Mouse (Mus musculus) Muller cell, postnatal 12 days (primary cell): ENCODE measurements around the gene Kif16b.
"Not testable (repeated sequence)": the region's sequence is repeated elsewhere in the genome, so short reads cannot be mapped to it uniquely, and the experiment has no call there.

ENCODE experiments used
- DNase-seq: peaks from one replicate; pipeline ENCODE4 v3.0.0-alpha.2; 2015; ENCODE audit errors: inconsistent ontology term

Kif16b gene

DNA sequence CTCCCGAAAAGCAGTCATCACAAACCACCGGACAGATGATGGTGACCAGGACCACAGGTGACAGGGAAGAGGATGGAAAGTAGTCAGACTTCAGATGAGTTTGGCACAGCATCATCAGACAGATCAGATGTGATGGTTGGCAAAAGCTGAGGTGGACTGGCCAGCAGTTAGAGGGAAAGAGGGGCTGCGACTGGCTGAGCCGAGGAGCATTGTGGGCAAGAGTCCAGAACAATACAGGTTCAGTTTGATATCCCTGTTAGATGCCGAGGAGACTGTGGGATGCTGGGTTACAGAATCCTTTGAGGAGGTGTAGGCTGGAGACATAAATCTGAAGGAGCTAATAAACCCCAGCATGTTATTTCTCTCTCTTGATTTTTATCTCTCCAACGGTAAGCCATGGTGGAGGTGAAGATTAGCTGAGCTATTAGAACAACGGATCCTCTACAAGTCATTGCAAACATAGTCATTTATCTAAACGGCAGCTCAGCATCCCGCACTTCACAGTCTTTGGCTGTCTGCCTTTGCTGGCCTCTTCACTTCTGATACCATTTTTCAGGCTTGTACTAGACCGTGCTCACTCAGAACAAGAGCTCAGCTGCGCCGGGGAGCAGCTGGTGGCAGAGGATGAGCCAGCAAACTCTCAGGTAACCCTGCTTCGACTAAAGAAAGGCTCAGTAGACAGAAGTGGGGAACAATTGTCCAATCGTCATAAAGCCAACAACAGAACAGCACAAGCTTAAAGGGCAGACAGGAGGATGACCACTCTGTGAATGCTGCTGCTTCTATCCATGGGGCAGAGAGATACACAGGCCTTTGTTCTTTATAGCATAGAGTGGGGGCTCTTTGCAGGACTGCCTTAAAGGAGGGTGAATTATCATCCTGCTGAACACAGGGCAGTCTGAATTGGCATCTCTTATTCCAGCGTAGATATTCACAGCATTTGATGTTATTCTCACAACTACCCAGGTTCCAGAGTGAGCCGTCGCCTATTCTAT lies 304.9 kb downstream of the Kif16b start:
- DNase-seq = no peak

DNA sequence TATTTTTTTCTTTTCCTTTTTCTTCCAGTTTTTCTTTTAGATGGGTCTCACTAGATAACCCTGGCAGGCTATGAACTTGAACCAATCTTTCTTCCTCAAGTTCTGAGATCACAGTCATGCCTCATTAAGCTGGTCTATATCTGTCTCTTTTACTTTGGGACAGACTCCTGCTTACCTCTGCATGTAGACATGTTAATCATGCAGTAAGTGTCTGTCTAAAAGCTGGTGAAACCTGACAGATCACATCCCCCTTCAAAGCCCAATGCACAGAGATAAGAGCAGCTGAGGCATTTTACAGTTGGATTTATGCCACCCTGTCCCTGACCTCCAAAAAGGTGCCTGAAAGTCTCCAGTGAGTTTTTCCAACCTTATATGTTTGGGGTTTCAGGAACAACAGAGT lies 310.4 kb downstream of the Kif16b start:
- no peak for DNase-seq

DNA sequence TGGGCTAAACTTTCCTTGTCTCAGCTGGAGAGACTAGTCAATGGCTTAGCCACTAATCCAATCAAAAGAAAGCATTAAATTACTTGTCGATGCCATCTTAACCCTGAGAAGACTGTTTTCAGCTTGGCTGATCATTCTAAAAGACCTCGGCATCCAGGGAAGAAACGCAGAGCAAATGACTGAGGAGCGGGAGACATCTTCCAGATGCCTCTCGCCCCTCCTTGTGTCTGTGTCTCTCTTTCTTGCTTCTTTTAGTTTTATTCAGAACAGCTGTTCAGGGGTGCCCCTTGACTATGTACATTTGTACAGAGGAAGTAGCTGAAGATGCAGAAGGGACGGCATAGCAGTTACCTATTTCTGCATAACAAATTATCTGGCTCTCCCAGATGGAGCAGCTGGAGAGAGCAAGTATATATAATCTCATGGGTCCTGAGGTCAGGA lies 311.0 kb downstream of the Kif16b start:
- no peak for DNase-seq

DNA sequence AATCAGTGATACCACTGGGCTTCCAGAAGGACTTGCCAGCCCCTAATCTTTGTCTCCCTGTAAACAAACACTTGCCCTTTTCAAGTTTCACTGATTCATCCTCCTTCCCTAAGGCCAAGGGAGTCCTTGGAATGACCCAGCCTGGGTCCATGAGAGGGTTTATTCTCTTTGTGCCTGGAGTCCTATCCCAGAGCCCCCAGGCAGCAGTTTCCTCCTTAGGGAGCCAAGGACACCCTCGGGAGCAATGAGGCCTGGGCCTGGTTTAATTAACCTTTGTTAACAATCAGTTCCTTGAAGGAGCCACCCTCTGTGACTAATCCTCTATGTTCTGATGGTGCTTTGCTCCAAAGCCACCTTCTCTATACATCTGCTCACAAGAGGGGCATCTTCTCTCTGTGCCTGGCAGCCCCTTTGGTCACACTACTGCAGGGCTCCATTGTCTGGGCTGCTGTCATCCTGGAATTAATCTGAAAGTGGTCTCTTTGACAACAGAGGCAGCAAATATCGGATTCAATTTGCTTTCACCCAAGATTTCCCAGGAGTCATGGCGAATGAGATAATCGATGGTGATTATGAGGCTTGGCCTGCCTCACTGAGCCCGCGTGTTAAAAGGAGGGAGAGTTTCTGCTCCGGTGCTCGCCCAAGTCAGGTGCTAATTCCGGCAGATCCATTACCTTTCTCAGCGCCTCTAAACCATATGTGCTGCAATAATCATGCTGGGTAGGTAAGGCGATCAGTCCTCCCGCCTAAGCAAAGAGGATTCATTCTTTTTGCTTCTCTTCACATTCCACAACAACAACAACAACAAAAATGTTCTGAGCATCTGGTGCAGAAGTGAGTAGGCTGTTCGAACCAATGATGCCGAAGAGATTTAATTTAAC lies 311.7 kb downstream of the Kif16b start:
- no peak for DNase-seq

DNA sequence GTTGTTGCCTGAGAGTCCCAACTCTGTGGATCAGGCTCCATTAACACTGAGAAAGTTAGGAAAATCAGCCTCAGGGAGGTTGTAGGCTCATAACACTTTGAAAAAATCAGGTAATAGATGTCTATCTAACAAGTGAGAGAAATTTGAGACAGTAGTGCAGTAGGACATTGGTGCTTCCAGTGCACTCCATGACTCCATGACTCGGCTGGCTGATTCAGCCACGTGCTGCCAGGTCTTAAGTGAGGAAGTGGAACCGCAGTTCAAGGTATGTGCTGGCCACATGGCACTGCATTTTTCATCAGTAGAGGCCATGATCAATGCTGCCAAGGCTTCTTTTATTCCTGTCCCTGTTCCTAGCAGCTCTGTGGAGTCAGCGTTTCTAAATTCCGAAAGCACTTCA lies 315.5 kb downstream of the Kif16b start:
- DNase-seq = no peak

DNA sequence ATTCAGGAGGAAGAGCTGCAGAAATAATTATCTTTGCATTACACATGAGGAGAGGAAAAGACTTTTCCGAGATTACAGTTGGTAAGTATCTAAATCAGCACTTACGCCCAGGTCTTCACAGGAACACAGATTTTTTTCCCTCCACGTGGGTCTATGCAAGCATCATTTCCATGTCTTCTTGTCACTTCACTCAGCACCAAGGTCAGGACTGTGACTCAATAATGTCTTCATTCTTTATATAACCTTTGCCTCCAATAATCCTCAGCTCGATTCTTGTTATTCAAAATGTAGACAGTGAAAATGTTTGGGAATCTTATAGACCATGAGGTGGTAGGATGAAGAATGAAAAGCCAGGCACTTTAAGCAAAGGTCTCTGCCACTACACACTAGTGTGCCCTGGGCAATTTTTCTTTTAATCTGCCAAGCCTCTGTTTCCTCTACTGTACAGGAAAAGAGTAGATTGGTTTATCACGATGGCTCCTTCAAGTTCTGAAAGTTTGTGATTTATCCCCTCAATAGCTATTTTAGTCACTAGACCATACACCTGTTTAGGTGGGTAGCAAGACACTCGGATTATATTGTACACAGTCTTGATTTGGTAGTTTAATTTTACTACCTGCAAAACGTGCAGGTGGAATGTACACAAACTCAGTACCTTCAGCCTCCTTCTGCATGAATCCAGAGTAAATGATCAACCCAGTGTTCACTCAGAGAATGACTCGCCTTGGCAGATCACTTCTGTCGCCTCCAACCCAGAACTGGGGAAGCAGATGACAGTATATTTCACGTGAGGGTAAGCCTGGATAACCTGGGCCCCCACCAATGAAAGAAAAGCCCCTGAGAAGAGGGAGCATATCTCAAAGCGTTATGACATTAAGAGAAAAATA lies 316.2 kb downstream of the Kif16b start:
- DNase-seq = no peak

DNA sequence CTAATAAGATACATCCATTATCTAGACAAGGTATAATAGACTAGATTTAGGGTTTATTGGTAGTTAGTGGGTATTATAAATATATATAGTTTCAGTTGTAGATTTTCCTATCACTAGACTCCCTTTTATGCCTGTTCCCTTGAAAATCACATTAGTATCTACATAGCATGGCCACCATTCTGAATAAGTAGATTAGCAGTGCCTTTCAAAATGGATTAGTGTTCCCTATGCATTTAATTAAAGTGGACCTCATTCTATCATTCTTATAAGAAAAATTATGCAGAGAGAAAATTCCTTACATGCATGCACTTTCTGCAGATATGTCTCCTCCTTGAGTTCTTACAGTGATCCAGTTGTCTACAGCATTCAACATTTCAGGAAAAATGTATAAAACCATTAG lies 320.9 kb downstream of the Kif16b start:
- no peak for DNase-seq

DNA sequence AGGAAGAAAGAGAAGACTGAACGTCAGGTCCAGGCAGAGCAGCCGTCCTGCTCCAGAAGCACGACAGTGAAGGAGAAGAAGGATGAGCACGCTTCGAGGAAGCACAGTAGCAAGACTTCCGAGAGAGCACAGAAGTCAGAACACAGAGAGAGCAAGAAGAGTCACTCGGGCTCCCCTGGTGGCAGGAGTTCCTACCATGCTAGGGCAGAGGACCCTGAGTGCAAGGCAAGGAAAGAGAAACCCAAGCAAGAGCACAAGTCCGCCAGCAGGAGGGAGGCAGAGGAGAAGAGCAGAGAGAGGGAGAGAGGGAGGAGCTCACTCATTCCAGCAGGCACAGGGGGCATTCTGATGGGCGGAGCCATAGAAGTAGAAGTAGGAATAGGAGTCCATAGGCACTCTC lies 323.9 kb downstream of the Kif16b start:
- not testable (repeated sequence) for DNase-seq

DNA sequence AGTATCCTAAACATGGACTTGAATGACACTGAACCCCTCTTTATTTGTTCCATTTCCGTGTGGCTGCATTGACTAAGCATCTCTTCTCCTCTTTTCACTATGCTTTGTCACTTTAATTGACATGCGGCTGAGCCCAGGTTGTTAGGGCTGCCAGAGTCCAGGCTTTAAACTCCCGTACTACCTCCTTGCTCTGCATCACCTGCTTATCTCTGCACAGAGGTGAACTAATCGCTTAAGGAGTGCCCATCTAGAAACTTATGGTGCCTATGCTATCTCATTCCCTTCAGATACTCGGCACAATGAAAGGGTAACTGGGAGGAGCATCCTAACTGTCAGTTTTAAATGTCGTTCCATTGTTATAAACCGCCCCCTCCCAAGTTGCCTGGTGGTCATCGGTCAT lies 331.6 kb downstream of the Kif16b start:
- DNase-seq = no peak
